Mouse (Mus musculus) liver, embryonic 14.5 days (tissue): ENCODE data around the gene Ubap1l.

Source experiments
- CTCF ChIP-seq: IDR thresholded peaks from 2 replicates; pipeline ENCODE4 v1.5.1; 2016; ENCODE audit warnings: antibody characterized with exemption, low read depth, control low read depth
- EP300 ChIP-seq: IDR thresholded peaks from 2 replicates; pipeline ENCODE4 v1.6.1; 2016; ENCODE audit warnings: antibody characterized with exemption, low read depth

GRCm38 (mm10) chr9:65347112-65347850, 13.6 kb upstream of the Ubap1l start:
- TF ChIP-seq EP300 (no peak), CTCF (no peak)
